Mouse (Mus musculus): ENCODE measurements around the gene Ctbp1. TPM values are rescaled to one million over a fixed set of nuclear protein-coding genes. Genes with fewer than 3 reads are reported as not detected.

The Ctbp1 gene
- polyA plus RNA-seq, 1 experiment from 2014 or later = 206 TPM

DNA sequence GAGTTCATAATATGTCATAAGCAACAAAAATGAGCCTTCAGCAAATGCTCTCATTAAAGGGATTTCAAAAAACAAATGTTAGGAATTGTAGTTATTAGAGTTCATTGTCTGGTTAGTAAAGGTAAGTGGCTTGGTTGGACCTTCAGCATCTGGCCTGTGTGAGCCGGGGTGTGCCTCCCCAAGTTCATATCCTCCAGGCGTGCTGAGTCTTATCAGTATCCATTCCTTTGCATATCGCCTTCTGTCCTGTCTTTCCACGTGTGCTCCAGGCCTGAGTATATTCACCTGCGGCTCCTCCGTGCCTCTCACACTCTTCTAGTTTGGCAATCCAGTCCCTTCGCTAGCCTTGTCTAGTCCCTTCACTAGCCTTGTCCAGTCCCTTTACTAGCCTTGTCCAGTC is 68.5 kb downstream of the Ctbp1 start:
- 68% methylated on average over 7 of the region's 7 CpGs for WGBS
- Histone ChIP-seq H3K27me3 (replicated peaks) (no peaks in the 10 kb centered on the region), H3K36me3 (no peaks in the 10 kb centered on the region), H3K4me1 (peaks cover 29% of the 10 kb centered on the region), H3K9ac (no peak overlapping the region), H3K9me3 (no peaks in the 10 kb centered on the region), H3K4me2 (no peak overlapping the region), H3K27ac (replicated peaks) (no peak overlapping the region), H3K4me3 (no peak overlapping the region)
- ATAC-seq (ENCODE audit: extremely low read depth, insufficient number of reproducible peaks, low FRiP score, low TSS enrichment) = no peak

GRCm38 (mm10) chr5:33204284-33204683 is 70.5 kb downstream of the Ctbp1 start:
- Histone ChIP-seq H3K36me3 (no peaks in the 10 kb centered on the region), H3K4me2 (0 out of 2 replicates have a peak overlapping the region, but pooled peaks have one; percentile 68), H3K9me3 (no peaks in the 10 kb centered on the region), H3K27me3 (replicated peaks) (no peaks in the 10 kb centered on the region), H3K9ac (no peak overlapping the region), H3K27ac (replicated peaks) (no peak overlapping the region), H3K4me3 (no peak overlapping the region), H3K4me1 (peaks cover 24% of the 10 kb centered on the region)
- 70% methylated on average over 7 of the region's 7 CpGs for WGBS
- no peak for ATAC-seq (ENCODE audit: extremely low read depth, insufficient number of reproducible peaks, low FRiP score, low TSS enrichment)

GRCm38 (mm10) chr5:33203691-33204242 is 71.0 kb downstream of the Ctbp1 start:
- Histone ChIP-seq H3K4me2 (peak overlapping the region; percentile 68), H3K36me3 (no peaks in the 10 kb centered on the region), H3K9ac (peak overlapping the region; percentile 73), H3K9me3 (no peaks in the 10 kb centered on the region), H3K4me3 (peak overlapping the region; percentile 33), H3K27ac (replicated peaks) (no peak overlapping the region), H3K27me3 (replicated peaks) (no peaks in the 10 kb centered on the region), H3K4me1 (peaks cover 19% of the 10 kb centered on the region)
- WGBS = 12% methylated on average over 9 of the region's 9 CpGs
- 0 out of 2 replicates have a peak, but pooled peaks have one; percentile 20 for ATAC-seq (ENCODE audit: extremely low read depth, insufficient number of reproducible peaks, low FRiP score, low TSS enrichment)

DNA sequence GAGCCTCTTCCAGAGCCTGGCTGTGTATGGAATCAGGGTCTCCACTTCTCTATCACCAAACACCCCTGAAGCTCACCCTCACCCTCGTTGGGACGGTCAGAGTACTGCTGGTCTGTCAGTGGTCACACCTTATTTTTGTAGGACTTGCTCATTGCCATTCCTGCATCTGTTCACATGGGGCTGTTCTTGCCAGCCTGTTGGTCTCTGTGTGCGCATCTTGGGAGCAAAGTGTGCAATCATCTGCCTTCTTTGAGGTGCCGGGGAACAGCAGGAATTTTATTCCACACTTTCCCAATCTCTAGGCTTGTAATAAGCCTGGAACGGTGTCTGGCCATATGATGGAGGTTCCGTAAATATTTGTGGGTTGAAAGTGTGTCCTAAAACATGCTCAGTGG is 71.6 kb downstream of the Ctbp1 start:
- H3K4me2 ChIP-seq = no peak overlapping the region
- H3K9me3 ChIP-seq = no peaks in the 10 kb centered on the region
- H3K4me3 ChIP-seq = no peak overlapping the region
- no peak overlapping the region for H3K27ac ChIP-seq (replicated peaks)
- no peaks in the 10 kb centered on the region for H3K36me3 ChIP-seq
- no peaks in the 10 kb centered on the region for H3K27me3 ChIP-seq (replicated peaks)
- WGBS = 70% methylated on average over 6 of the region's 6 CpGs
- no peak for ATAC-seq (ENCODE audit: extremely low read depth, insufficient number of reproducible peaks, low FRiP score, low TSS enrichment)
- peaks cover 18% of the 10 kb centered on the region; the same call in 1 of the 2 replicates for H3K4me1 ChIP-seq
- no peak overlapping the region for H3K9ac ChIP-seq

DNA sequence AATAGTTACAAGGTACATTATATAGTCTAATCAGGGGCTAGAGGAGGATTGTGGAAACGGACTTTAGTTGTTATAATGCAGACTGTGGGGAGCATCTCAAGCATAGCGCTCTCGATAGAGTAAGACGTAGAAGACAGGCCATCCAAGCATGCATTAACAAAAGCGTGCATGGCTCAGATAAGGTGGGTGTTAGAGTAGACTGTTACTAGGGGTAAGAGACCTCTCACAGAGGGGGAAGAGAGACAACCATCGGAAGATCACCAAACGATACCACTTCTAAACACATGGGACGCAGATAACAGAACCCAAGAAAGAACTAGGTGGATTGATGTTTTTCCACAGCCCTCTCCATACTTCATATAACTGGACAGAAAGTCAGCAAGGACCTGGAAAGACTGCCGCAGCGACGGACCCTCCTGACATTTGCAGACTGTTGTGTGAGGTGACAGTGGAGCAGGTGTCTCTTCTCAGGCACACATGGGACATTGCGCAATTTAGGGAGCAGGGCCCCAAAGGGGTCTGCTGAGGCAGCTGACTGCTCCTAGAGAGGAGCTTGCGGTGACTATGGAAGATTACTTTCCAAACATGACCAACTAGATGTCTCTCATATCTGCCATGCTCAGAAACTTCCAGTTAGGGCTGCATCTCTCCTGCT is 72.2 kb downstream of the Ctbp1 start:
- Histone ChIP-seq H3K4me1 (peaks cover 18% of the 10 kb centered on the region; the same call in 1 of the 2 replicates), H3K36me3 (no peaks in the 10 kb centered on the region), H3K27ac (replicated peaks) (no peak overlapping the region), H3K4me2 (no peak overlapping the region), H3K4me3 (no peak overlapping the region), H3K9ac (no peak overlapping the region), H3K27me3 (replicated peaks) (no peaks in the 10 kb centered on the region), H3K9me3 (no peaks in the 10 kb centered on the region)
- WGBS = 61% methylated on average over 13 of the region's 13 CpGs
- ATAC-seq (ENCODE audit: extremely low read depth, insufficient number of reproducible peaks, low FRiP score, low TSS enrichment) = no peak

DNA sequence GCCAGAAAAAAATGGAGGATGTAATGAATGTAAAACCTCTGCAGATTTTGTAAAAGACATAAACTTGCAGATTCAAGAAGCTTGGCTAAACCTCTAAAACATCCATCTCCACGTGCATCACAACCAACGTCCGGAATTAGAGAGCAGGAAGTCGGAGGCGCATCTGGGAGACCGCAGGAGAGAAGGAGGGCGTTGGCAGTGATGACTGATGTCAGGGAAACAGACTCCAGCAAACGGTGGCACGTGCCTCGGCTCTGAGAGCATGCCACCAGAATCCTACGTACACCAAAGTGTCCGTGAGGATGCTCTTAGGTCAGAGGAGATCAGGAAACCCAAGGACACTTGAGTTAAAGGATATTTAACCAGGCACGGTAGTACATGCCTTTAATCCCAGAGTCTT is 73.1 kb downstream of the Ctbp1 start:
- ATAC-seq (ENCODE audit: extremely low read depth, insufficient number of reproducible peaks, low FRiP score, low TSS enrichment) = no peak
- Histone ChIP-seq H3K27me3 (replicated peaks) (no peaks in the 10 kb centered on the region), H3K9me3 (no peaks in the 10 kb centered on the region), H3K9ac (no peak overlapping the region), H3K4me2 (no peak overlapping the region), H3K36me3 (no peaks in the 10 kb centered on the region), H3K27ac (replicated peaks) (no peak overlapping the region), H3K4me1 (peaks cover 15% of the 10 kb centered on the region; the same call in 1 of the 2 replicates), H3K4me3 (no peak overlapping the region)
- WGBS = 54% methylated on average over 13 of the region's 13 CpGs

DNA sequence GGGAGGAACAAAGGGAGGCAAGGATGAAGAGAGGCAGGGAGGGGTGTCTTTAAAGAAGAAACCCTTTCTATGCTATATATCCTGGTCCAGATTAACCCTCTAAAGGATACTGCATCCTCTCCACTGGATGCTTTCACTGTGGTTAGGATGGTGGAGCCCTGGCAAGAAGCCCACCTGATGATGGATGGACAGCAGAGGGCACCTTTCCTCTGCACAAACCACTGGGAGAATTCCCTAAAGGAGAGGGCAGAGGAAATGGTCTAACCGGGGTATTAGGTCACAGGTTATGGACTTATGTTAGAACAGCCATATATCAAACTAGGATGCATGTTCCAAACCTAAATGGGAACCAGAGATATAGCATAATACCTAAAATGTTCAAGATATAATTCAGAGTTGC is 74.7 kb downstream of the Ctbp1 start:
- Histone ChIP-seq H3K27me3 (replicated peaks) (no peaks in the 10 kb centered on the region), H3K36me3 (no peaks in the 10 kb centered on the region), H3K4me2 (no peak overlapping the region), H3K4me1 (peaks cover 13% of the 10 kb centered on the region; the same call in 1 of the 2 replicates), H3K4me3 (no peak overlapping the region), H3K27ac (replicated peaks) (no peak overlapping the region), H3K9ac (no peak overlapping the region), H3K9me3 (no peaks in the 10 kb centered on the region)
- ATAC-seq (ENCODE audit: extremely low read depth, insufficient number of reproducible peaks, low FRiP score, low TSS enrichment) = no peak
- 41% methylated on average over 1 of the region's 1 CpGs for WGBS

Other genes with a start within 250 kb of the Ctbp1 start
- not detected in 2 replicates for gene Slc5a1, start 170.8 kb downstream of the Ctbp1 start, polyA plus RNA-seq (2015; fragmentation: Nextera tagmentation; extraction: Ambion mirVana)
- 89.8 and 95.2 TPM in 2 replicates for gene Spon2, start 56.5 kb downstream of the Ctbp1 start, polyA plus RNA-seq (2015; fragmentation: Nextera tagmentation; extraction: Ambion mirVana)
- 121 and 135 TPM in 2 replicates for gene Maea, start 60.5 kb upstream of the Ctbp1 start, polyA plus RNA-seq (2015; fragmentation: Nextera tagmentation; extraction: Ambion mirVana)
- gene Uvssa, start 103.6 kb upstream of the Ctbp1 start, polyA plus RNA-seq (2015; fragmentation: Nextera tagmentation; extraction: Ambion mirVana) = 3.9 and 4.0 TPM in 2 replicates
- gene Nkx1-1, start 159.0 kb upstream of the Ctbp1 start, polyA plus RNA-seq (2015; fragmentation: Nextera tagmentation; extraction: Ambion mirVana) = not detected in 2 replicates

All from heart, embryonic 13.5 days (tissue).